Mouse (Mus musculus) ES-Bruce4 (cell line): ENCODE data around the gene Eif4a1. TPM values are rescaled to one million over a fixed set of nuclear protein-coding genes. Genes with fewer than 3 reads are reported as not detected.
"Not testable (repeated sequence)": the region's sequence is repeated elsewhere in the genome, so short reads cannot be mapped to it uniquely, and the experiment has no call there.

Experiments
- H3K27ac ChIP-seq: 2 replicates; pipeline ENCODE4 v1.5.1; 2012; ENCODE audit warnings: low read length, inconsistent platforms; ENCODE audit not compliant: insufficient read depth
- H3K27me3 ChIP-seq: 2 replicates; pipeline ENCODE4 v1.6.1; 2012; ENCODE audit warnings: mild to moderate bottlenecking, low read length, inconsistent platforms; ENCODE audit not compliant: control insufficient read depth, poor library complexity, insufficient read depth, severe bottlenecking
- H3K36me3 ChIP-seq: 2 replicates; pipeline ENCODE4 v1.6.1; 2012; ENCODE audit warnings: inconsistent platforms, mild to moderate bottlenecking, low read length, moderate library complexity; ENCODE audit not compliant: control insufficient read depth, poor library complexity, insufficient read depth, severe bottlenecking
- H3K4me1 ChIP-seq: one replicate; pipeline ENCODE4 v1.8.1; 2011; ENCODE audit warnings: low read length; ENCODE audit not compliant: control insufficient read depth, insufficient read depth
- H3K4me3 ChIP-seq: 2 replicates; pipeline ENCODE4 v1.5.1; 2011; ENCODE audit warnings: low read depth, mild to moderate bottlenecking, low read length
- H3K9ac ChIP-seq: 2 replicates; pipeline ENCODE4 v1.6.1; 2012; ENCODE audit warnings: low read depth, mild to moderate bottlenecking, inconsistent platforms; ENCODE audit not compliant: poor library complexity, severe bottlenecking
- H3K9me3 ChIP-seq: replicated peaks from 2 replicates; pipeline ENCODE4 v1.6.1; 2012; ENCODE audit warnings: mild to moderate bottlenecking, low read length, inconsistent platforms; ENCODE audit not compliant: control insufficient read depth, poor library complexity, insufficient read depth, severe bottlenecking
- CTCF ChIP-seq: IDR thresholded peaks from one replicate; pipeline ENCODE4 v1.8.1; 2011; ENCODE audit warnings: low read depth, low read length
- EP300 ChIP-seq: IDR thresholded peaks from 2 replicates; pipeline ENCODE4 v1.6.1; 2011; ENCODE audit warnings: low read depth, low read length; ENCODE audit not compliant: insufficient read depth
- POLR2A ChIP-seq: IDR thresholded peaks from one replicate; pipeline ENCODE4 v1.8.1; 2011; ENCODE audit warnings: low read length; ENCODE audit not compliant: insufficient read depth
- polyA plus RNA-seq: library from polyadenylated mRNA; stranded (reverse); fragments of >200 nt; gene quantifications from 2 replicates; pipeline ENCODE4 v1.2.4, GENCODE M21; 2011; ENCODE audit warnings: low read depth; ENCODE audit not compliant: missing spikeins, insufficient read depth, insufficient read length

Gene Eif4a1
- polyA plus RNA-seq, 1 experiment = 1,464 TPM

- Histone ChIP-seq H3K4me3 (no peak overlapping the region), H3K9me3 (no peaks in the 10 kb centered on the region), H3K9ac (no peak overlapping the region), H3K27me3 (no peaks in the 10 kb centered on the region), H3K36me3 (no peaks in the 10 kb centered on the region), H3K27ac (no peak overlapping the region), H3K4me1 (no peaks in the 10 kb centered on the region)
- peak; percentile 99 for TF ChIP-seq CTCF
- no peak for TF ChIP-seq EP300
Observed at GRCm38 (mm10) chr11:69628286-69628685, 43.9 kb downstream of the Eif4a1 start.

- H3K36me3 ChIP-seq, H3K27ac ChIP-seq, H3K27me3 ChIP-seq, H3K4me1 ChIP-seq, H3K9ac ChIP-seq, H3K9me3 ChIP-seq, H3K4me3 ChIP-seq: not testable (repeated sequence)
Observed at GRCm38 (mm10) chr11:69624339-69624738, 47.9 kb downstream of the Eif4a1 start.

DNA sequence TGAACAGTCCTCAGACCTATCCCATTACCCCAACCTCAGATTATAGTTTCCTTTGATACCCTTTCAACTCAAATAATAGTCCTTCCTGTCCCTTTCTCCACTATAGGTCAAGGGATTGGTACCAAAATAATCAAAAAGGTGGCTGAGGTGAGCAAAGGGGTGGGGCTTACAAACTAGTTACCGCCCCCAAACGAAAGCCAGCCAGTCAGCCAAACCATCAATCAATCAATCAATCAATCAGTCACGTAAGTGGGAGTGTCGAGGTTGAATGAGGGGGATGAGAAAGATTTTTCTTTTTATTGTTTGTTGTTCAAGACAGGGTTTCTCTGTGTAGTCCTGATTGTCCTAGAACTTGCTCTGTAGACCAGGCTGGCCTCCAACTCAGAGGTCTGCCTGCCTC lies 49.2 kb downstream of the Eif4a1 start:
- no peaks in the 10 kb centered on the region for H3K36me3 ChIP-seq
- H3K27me3 ChIP-seq = no peaks in the 10 kb centered on the region
- H3K9ac ChIP-seq = peak overlapping the region; percentile 68
- no peak overlapping the region for H3K27ac ChIP-seq
- no peak for TF ChIP-seq EP300
- TF ChIP-seq POLR2A = no peak
- no peak for TF ChIP-seq CTCF
- no peaks in the 10 kb centered on the region for H3K4me1 ChIP-seq
- peak overlapping the region; percentile 71 for H3K4me3 ChIP-seq
- no peaks in the 10 kb centered on the region for H3K9me3 ChIP-seq

DNA sequence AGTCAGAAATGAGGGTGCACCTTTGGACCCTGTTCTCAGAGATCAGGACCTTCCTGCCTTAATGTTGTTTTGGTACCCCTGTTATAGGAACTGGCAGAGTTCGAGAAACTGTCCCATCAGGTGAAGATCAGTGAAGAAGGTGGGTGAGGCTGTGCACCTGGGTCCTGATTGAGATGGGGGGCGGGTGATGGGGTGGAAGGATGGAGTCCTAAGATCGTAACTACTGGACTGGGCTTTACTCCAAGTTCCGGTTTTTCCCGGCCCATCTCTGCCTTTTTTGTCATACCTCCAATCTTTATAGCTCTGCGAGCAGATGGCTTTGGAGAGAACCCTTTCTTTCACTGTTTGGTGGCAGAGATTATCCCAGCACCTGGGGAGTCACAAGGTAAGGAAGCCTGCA lies 49.8 kb downstream of the Eif4a1 start:
- no peaks in the 10 kb centered on the region for H3K36me3 ChIP-seq
- H3K27me3 ChIP-seq = no peaks in the 10 kb centered on the region
- no peaks in the 10 kb centered on the region for H3K4me1 ChIP-seq
- no peak overlapping the region for H3K27ac ChIP-seq
- H3K9ac ChIP-seq = peak overlapping the region; percentile 55
- H3K9me3 ChIP-seq = no peaks in the 10 kb centered on the region
- H3K4me3 ChIP-seq = peak overlapping the region; percentile 71
- no peak for TF ChIP-seq CTCF
- TF ChIP-seq POLR2A = no peak
- no peak for TF ChIP-seq EP300

GRCm38 (mm10) chr11:69621571-69622268 lies 50.5 kb downstream of the Eif4a1 start, which contains the start of gene Sat2:
TSS of gene Sat2 (plus strand) at chr11:69622024.
- Histone ChIP-seq H3K9me3 (no peaks in the 10 kb centered on the region), H3K9ac (peak within 1 kb of the TSS; percentile 55), H3K4me3 (peak within 1 kb of the TSS; percentile 71), H3K27me3 (no peaks in the 10 kb centered on the region), H3K4me1 (no peaks in the 10 kb centered on the region), H3K27ac (no peak within 1 kb of the TSS), H3K36me3 (no peaks in the 10 kb centered on the region)
- TF ChIP-seq EP300 (no peak), POLR2A (no peak), CTCF (no peak)

DNA sequence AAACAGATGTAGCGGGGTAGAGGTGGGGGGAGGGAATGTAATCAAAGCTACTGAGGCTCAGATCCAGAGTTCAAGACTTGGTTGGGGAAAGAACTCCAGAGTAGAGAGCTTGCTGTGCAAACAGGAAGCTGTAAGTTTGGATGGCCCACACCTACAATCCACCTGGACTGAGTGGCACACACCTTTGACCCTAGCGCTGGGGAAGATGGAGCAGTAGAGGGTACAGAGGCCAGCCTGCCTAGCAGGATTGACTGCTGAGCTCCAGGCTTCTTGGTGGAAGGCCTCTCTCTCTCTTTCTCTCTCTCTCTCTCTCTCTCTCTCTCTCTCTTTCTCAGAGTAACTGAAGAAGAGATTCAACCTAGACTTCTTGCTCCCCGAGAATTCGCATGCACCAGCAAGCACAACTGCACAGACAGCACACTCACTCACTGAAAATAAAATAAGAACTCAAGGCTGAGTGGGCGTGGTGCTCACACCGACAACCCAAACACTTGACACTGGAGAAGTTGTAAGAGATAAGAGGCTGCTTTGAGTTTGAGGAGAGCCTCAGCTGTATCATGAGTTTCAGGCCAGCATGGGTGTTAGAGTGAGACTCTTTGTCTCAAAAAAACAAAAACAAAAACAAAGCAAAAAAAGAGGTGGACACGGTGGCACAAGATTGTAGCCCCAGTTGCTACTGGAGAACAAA lies 51.7 kb downstream of the Eif4a1 start:
- Histone ChIP-seq H3K36me3 (no peaks in the 10 kb centered on the region), H3K4me1 (no peaks in the 10 kb centered on the region), H3K27me3 (no peaks in the 10 kb centered on the region), H3K9ac (no peak overlapping the region), H3K27ac (no peak overlapping the region), H3K9me3 (no peaks in the 10 kb centered on the region), H3K4me3 (no peak overlapping the region)
- TF ChIP-seq POLR2A = no peak
- TF ChIP-seq EP300 = no peak
- TF ChIP-seq CTCF = no peak
